In genomic region chr8:55754189-55754588, GRCm38 (mm10) we compare ENCODE assay signal across 17 mouse cellular contexts.
DNase-seq lines count a peak whose midpoint lies in the region; ATAC-seq and TF ChIP-seq lines count a peak whose summit lies in the region.
"Had no signal": no experiment of that assay in that cellular context is flagged by ENCODE, and none has a peak within 500 bp of the region (broad histone marks: within the 10 kb centered on the region; RNA-seq: fewer than 3 reads in every experiment).

No protein-coding gene starts in this region.

- no peaks in the 10 kb centered on the region for H3K36me3 ChIP-seq in limb, embryonic 11.5 days (ENCODE audit: control insufficient read depth, insufficient read depth, low read length)
- no peaks in the 10 kb centered on the region for H3K36me3 ChIP-seq in heart, adult 2 months (ENCODE audit: control insufficient read depth, insufficient read depth, low read length)
- H3K36me3 ChIP-seq in forebrain, embryonic 16.5 days (ENCODE audit: control insufficient read depth, insufficient read depth) = no peaks in the 10 kb centered on the region
- H3K36me3 ChIP-seq: hindbrain, embryonic 15.5 days; lung, embryonic 15.5 days had no signal

- intact Hi-C loops in heart, adult 2 months (cut with DNase I) = no loop called here

- no peaks in the 10 kb centered on the region for H3K79me2 ChIP-seq in heart, adult 2 months (replicated peaks; ENCODE audit: control insufficient read depth, insufficient read depth, low read length)

- no peak overlapping the region for H3K4me3 ChIP-seq in limb, embryonic 11.5 days (ENCODE audit: low read depth, low read length)
- H3K4me3 ChIP-seq in heart, adult 2 months = no peak overlapping the region
- H3K4me3 ChIP-seq in forebrain, embryonic 16.5 days (replicated peaks; ENCODE audit: low read length) = no peak overlapping the region
- H3K4me3 ChIP-seq: gastrocnemius, adult 2 months; hindbrain, embryonic 15.5 days; lung, embryonic 15.5 days had no signal

- no peak for TF ChIP-seq CTCF in heart, adult 2 months (IDR thresholded peaks at IDR 0.05)

- DNase-seq in adrenal gland, postnatal 14 days = peak; percentile 4
- no peak for DNase-seq in adrenal gland, postnatal 10 days
- peak; percentile 22 to 41 for DNase-seq in kidney, postnatal 4 days
- DNase-seq in kidney, adult 9 months = no peak
- peak; percentile 18 for DNase-seq in embryo, embryonic 10.5 days (ENCODE audit: low spot score)
- peak; percentile 57 for DNase-seq in limb, embryonic 11.5 days (ENCODE audit: low spot score)
- no peak for DNase-seq in heart, adult 2 months
- DNase-seq: cerebellum, postnatal 14 days; gastrocnemius, adult 2 months; heart, adult 18-20 months; right cerebral cortex, postnatal 14 days; thymus, postnatal 4 days had no signal

- H3K4me1 ChIP-seq in limb, embryonic 11.5 days (ENCODE audit: control insufficient read depth, insufficient read depth, low read length) = no peaks in the 10 kb centered on the region
- no peaks in the 10 kb centered on the region for H3K4me1 ChIP-seq in heart, adult 2 months (ENCODE audit: control insufficient read depth, insufficient read depth, low read length)
- H3K4me1 ChIP-seq in forebrain, embryonic 16.5 days (replicated peaks; ENCODE audit: control insufficient read depth, insufficient read depth, low read length) = no peaks in the 10 kb centered on the region
- H3K4me1 ChIP-seq: hindbrain, embryonic 15.5 days; lung, embryonic 15.5 days had no signal

- no peaks in the 10 kb centered on the region for H3K9me3 ChIP-seq in limb, embryonic 11.5 days (ENCODE audit: control insufficient read depth, low read length)
- no peaks in the 10 kb centered on the region for H3K9me3 ChIP-seq in forebrain, embryonic 16.5 days (ENCODE audit: control insufficient read depth, low read length)
- H3K9me3 ChIP-seq: hindbrain, embryonic 15.5 days; lung, embryonic 15.5 days had no signal

- H3K27me3 ChIP-seq in limb, embryonic 11.5 days (ENCODE audit: control insufficient read depth, insufficient read depth, low read length) = no peaks in the 10 kb centered on the region
- no peaks in the 10 kb centered on the region for H3K27me3 ChIP-seq in heart, adult 2 months (ENCODE audit: control insufficient read depth, insufficient read depth, low read length)
- H3K27me3 ChIP-seq in forebrain, embryonic 16.5 days (replicated peaks; ENCODE audit: control insufficient read depth, insufficient read depth, low read length) = no peaks in the 10 kb centered on the region
- H3K27me3 ChIP-seq: hindbrain, embryonic 15.5 days; lung, embryonic 15.5 days had no signal

- H3K9ac ChIP-seq in limb, embryonic 11.5 days (ENCODE audit: low read length) = no peak overlapping the region
- H3K9ac ChIP-seq in heart, adult 2 months (ENCODE audit: low read depth, low read length) = no peak overlapping the region
- no peak overlapping the region for H3K9ac ChIP-seq in forebrain, embryonic 16.5 days (replicated peaks; ENCODE audit: low read depth, low read length)
- H3K9ac ChIP-seq: hindbrain, embryonic 15.5 days; lung, embryonic 15.5 days had no signal

- H3K27ac ChIP-seq in limb, embryonic 11.5 days (replicated peaks; ENCODE audit: low read depth, low read length) = no peak overlapping the region
- no peak overlapping the region for H3K27ac ChIP-seq in heart, adult 2 months
- H3K27ac ChIP-seq in forebrain, embryonic 16.5 days (ENCODE audit: low read length) = no peak overlapping the region
- H3K27ac ChIP-seq: gastrocnemius, adult 2 months; hindbrain, embryonic 15.5 days; lung, embryonic 15.5 days had no signal

- no peak overlapping the region for H3K4me2 ChIP-seq in limb, embryonic 11.5 days (ENCODE audit: low read depth, severe bottlenecking)
- no peak overlapping the region for H3K4me2 ChIP-seq in forebrain, embryonic 16.5 days (ENCODE audit: low read length)
- H3K4me2 ChIP-seq: hindbrain, embryonic 15.5 days; liver, embryonic 11.5 days; lung, embryonic 15.5 days had no signal

- TF ChIP-seq EP300 in heart, adult 2 months (IDR thresholded peaks at IDR 0.05; ENCODE audit: insufficient read depth, low read depth, low read length) = no peak

- ATAC-seq in limb, embryonic 11.5 days (ENCODE audit: insufficient number of reproducible peaks, low FRiP score, low TSS enrichment, low read depth) = no peak
- ATAC-seq in forebrain, embryonic 16.5 days = no peak
- ATAC-seq: forebrain, embryonic 14.5 days had no signal

- no peak for TF ChIP-seq POLR2A in heart, adult 2 months (IDR thresholded peaks at IDR 0.05; ENCODE audit: insufficient read depth, low read depth, low read length)

- 56% methylated on average over 6 of the region's 6 CpGs for WGBS in limb, embryonic 11.5 days
- WGBS in heart, adult 2 months = 49% methylated on average over 6 of the region's 6 CpGs
- WGBS in forebrain, embryonic 16.5 days = 68% methylated on average over 6 of the region's 6 CpGs

Comparison
In these comparisons a context has a peak if more than half of its experiments do, and no peak if none do; other contexts are left out.
1. DNase-seq: peak in adrenal gland, postnatal 14 days (single experiment), kidney, postnatal 4 days (2 of 2), embryo, embryonic 10.5 days (single experiment) and limb, embryonic 11.5 days (single experiment); none in adrenal gland, postnatal 10 days (single experiment), kidney, adult 9 months (single experiment) and heart, adult 2 months (0 of 2).